Mouse (Mus musculus): ENCODE measurements around the gene Nipbl. TPM values are rescaled to one million over a fixed set of nuclear protein-coding genes. Genes with fewer than 3 reads are reported as not detected.

The Nipbl gene
- polyA plus RNA-seq, 1 experiment from 2014 or later: 24.8 TPM

GRCm38 (mm10) chr15:8267211-8267610 lies 177.1 kb downstream of the Nipbl start:
- Histone ChIP-seq H3K4me2 (no peak overlapping the region), H3K4me3 (ENCODE audit: low read depth, low read length) (no peak overlapping the region), H3K36me3 (ENCODE audit: control insufficient read depth, insufficient read depth, low read length) (peaks cover 8% of the 10 kb centered on the region; the same call in 1 of the 2 replicates), H3K4me1 (ENCODE audit: control insufficient read depth, insufficient read depth, low read length) (no peaks in the 10 kb centered on the region), H3K27me3 (ENCODE audit: control insufficient read depth, insufficient read depth, low read length) (no peaks in the 10 kb centered on the region), H3K9ac (ENCODE audit: low read length) (no peak overlapping the region), H3K27ac (ENCODE audit: low read depth, low read length) (no peak overlapping the region), H3K9me3 (ENCODE audit: control insufficient read depth, low read length) (no peaks in the 10 kb centered on the region)
- WGBS: 94% methylated on average over 3 of the region's 3 CpGs
- ATAC-seq (ENCODE audit: low FRiP score): no peak
- DNase-seq (ENCODE audit: low spot score, missing footprints): no peak

DNA sequence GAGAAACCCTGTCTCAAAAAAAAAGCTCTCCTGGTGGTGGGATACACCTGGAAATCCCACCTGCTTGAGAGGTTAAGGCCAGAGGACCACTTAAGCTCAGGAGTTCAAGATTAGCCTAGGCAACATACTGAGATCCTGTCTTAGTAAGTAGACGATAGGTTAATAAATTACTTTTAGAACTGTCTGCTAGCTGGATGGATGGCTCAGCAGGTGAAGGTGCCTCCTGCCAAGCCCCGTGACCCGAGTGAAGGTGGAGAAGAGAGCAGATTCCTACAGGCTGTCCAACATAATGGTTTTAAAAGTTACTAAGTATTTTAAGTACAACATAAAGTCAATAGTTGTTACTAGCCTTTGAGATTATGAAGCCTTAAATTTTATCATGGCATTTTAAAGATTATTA lies 178.3 kb downstream of the Nipbl start:
- Histone ChIP-seq H3K27me3 (ENCODE audit: control insufficient read depth, insufficient read depth, low read length) (no peaks in the 10 kb centered on the region), H3K4me1 (ENCODE audit: control insufficient read depth, insufficient read depth, low read length) (no peaks in the 10 kb centered on the region), H3K4me3 (ENCODE audit: low read depth, low read length) (no peak overlapping the region), H3K9me3 (ENCODE audit: control insufficient read depth, low read length) (no peaks in the 10 kb centered on the region), H3K27ac (ENCODE audit: low read depth, low read length) (no peak overlapping the region), H3K9ac (ENCODE audit: low read length) (no peak overlapping the region), H3K36me3 (ENCODE audit: control insufficient read depth, insufficient read depth, low read length) (peaks cover 8% of the 10 kb centered on the region; the same call in 1 of the 2 replicates), H3K4me2 (no peak overlapping the region)
- DNase-seq (ENCODE audit: low spot score, missing footprints): no peak
- 89% methylated on average over 3 of the region's 3 CpGs for WGBS
- no peak for ATAC-seq (ENCODE audit: low FRiP score)

Other genes with a start within 250 kb of the Nipbl start
- not detected in 2 replicates for gene Gm2310, start 75.5 kb upstream of the Nipbl start, polyA plus RNA-seq (2014; fragmentation: Nextera tagmentation; extraction: Ambion mirVana)

Measured in midbrain, embryonic 11.5 days (tissue).